In genomic region chr13:102507916-102508315, GRCm38 (mm10) we compare ENCODE assay signal across 16 mouse cellular contexts.
"Had no signal": no experiment of that assay in that cellular context is flagged by ENCODE, and none has a peak within 500 bp of the region (broad histone marks: within the 10 kb centered on the region; RNA-seq: fewer than 3 reads in every experiment).

No protein-coding gene starts in this region.

- H3K4me2 ChIP-seq: kidney, embryonic 15.5 days; limb, embryonic 13.5 days; lung, embryonic 14.5 days had no signal

- H3K4me1 ChIP-seq: kidney, embryonic 15.5 days had no signal

- H3K4me3 ChIP-seq: kidney, embryonic 15.5 days; left cerebral cortex, adult 2 months; limb, embryonic 13.5 days had no signal

- DNase-seq: kidney, postnatal 10 days; layer of hippocampus, postnatal 36 days; left cerebral cortex, postnatal 4 days; liver; liver, postnatal 0 days; lung, embryonic 14.5 days; midbrain, embryonic 14.5 days; thymus, adult 2 months; thymus, postnatal 25 days had no signal

- H3K27me3 ChIP-seq: kidney, embryonic 15.5 days; limb, embryonic 13.5 days had no signal

- H3K36me3 ChIP-seq: kidney, embryonic 15.5 days; limb, embryonic 13.5 days had no signal

- H3K27ac ChIP-seq: kidney, embryonic 15.5 days; left cerebral cortex, adult 2 months; limb, embryonic 13.5 days; liver, embryonic 14.5 days; macrophage; stomach, postnatal 0 days had no signal

- H3K9me3 ChIP-seq: kidney, embryonic 15.5 days; limb, embryonic 13.5 days had no signal

- H3K9ac ChIP-seq: kidney, embryonic 15.5 days; limb, embryonic 13.5 days; liver, embryonic 14.5 days; liver, postnatal 0 days; lung, embryonic 14.5 days had no signal

- ATAC-seq: liver, postnatal 0 days; lung, postnatal 0 days had no signal
